Mouse (Mus musculus) cortical plate, adult 2 months (tissue): ENCODE results near the gene Rbm46.

Source experiments
- CTCF ChIP-seq: fragments of 200-500 bp; IDR thresholded peaks from 2 replicates; pipeline ENCODE4 v1.5.1; 2011; ENCODE audit warnings: mild to moderate bottlenecking, control low read depth, low read length; ENCODE audit not compliant: insufficient read depth; ENCODE audit errors: extremely low read depth
- POLR2A ChIP-seq: fragments of 200-500 bp; IDR thresholded peaks from 2 replicates; pipeline ENCODE4 v1.6.1; 2011; ENCODE audit warnings: mild to moderate bottlenecking, low read length, control low read depth; ENCODE audit not compliant: insufficient read depth; ENCODE audit errors: extremely low read depth

DNA sequence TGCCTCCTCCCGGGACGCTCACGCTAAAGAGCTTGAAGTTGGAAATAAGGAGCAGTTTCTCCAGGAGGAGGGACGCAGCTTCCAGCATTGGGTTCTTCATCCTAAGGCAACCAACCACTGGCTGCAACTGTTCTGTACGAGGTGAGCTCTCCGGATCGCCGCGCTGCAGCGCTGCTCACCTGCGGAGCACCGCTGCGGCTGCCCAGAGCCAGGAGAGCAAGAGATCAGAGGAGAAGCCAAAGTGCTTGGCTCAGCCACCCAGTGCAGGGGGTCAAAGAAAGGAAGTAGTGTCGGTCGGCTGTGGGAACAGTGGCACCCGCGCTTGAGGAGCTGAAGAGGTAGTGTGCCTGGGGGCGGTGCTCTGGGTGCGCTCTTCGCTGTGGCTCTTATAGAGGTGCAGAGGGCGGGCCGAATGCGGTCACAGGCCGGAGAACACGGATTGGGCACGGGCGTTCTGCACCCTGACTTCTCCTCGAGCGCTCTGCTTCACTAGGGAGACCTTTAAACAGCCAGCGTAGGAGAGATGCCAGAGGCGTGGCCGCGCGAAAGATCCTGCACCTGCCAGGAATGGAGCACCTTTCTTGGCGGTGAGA, 27.4 kb upstream of the Rbm46 start, which contains the start of gene Lrat:
- no peak for TF ChIP-seq CTCF
- TF ChIP-seq POLR2A: no peak
